Mouse (Mus musculus): ENCODE measurements at regions not wholly inside any gene's neighbourhood (a gene's known extent, or its start where the extent isn't known, plus 50 kb on each side); places are given as distances from the start of the nearest gene placed in this dataset.

DNA sequence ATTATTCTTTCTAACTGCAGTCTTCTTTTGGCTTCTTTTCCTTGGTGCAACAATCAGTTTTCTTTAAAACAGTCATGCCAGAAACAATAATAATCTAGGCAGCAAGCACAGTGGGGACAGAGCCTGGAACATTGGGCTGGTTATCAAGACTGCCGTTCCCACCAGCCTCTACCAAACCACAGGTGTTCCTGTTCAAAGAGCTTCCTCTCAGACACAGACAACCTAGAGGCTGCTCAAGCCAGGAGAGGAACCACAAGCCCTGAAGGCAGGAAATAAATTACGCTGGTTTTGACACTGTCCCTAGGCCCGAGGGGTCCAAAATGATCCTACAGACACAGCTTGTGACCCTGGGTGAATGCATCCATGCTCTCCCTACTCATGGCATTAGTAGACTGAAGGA, 156.1 kb upstream of the Ahr start:
- TF ChIP-seq CTCF (IDR thresholded peaks at IDR 0.05; ENCODE audit: borderline replicate concordance, insufficient read depth, low read length) (no peak), POLR2A (IDR thresholded peaks at IDR 0.05; ENCODE audit: low read depth, low read length) (no peak)
- no peak overlapping the region for H3K27ac ChIP-seq (ENCODE audit: insufficient read depth, low read length)
- H3K4me3 ChIP-seq (ENCODE audit: insufficient read depth, low read length) = no peak overlapping the region
- no peaks in the 10 kb centered on the region; the same call in 1 of the 2 replicates for H3K4me1 ChIP-seq (ENCODE audit: control insufficient read depth, insufficient read depth, low read length)

DNA sequence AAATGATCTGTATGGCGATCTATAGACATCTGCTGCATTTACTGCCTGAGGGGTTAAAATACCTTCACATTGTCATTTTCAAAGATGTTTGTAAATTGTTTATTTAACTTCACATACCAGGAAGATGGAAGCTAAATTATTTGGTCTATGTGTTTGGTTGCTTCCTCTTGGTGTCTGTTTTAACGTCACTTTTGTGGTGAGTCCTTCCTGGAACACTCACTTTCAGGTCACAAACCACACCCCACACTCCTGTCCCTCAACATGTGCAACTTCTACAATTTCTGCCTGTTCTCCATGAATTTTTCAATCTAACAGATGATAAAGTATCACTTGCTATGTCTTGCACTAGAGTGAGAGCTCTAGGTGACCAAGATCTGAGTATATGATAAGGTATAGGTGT, 151.4 kb upstream of the Ahr start:
- Histone ChIP-seq H3K4me3 (ENCODE audit: insufficient read depth, low read length) (no peak overlapping the region), H3K4me1 (ENCODE audit: control insufficient read depth, insufficient read depth, low read length) (no peaks in the 10 kb centered on the region), H3K27ac (ENCODE audit: insufficient read depth, low read length) (no peak overlapping the region)
- TF ChIP-seq CTCF (IDR thresholded peaks at IDR 0.05; ENCODE audit: borderline replicate concordance, insufficient read depth, low read length) = no peak

DNA sequence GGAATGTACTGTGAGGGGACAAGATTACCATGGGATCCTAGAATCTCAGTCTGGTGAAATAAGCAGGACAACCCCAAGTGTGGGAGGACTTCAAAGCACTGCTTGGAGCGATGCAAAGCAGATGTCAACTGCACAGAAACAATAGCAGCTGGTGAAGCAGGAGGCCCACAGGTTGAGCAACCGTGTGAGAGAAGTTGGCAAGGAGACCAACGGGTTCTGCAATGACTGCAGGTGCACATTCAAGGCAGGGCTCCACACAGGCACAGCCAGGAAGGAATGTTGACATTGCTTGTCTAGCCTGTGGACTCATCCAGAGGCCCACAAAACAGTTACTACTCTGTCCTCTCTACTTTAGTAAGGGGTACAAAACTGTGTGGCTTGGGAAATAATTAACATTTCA, 150.4 kb upstream of the Ahr start:
- H3K27ac ChIP-seq (ENCODE audit: insufficient read depth, low read length) = no peak overlapping the region
- H3K4me3 ChIP-seq (ENCODE audit: insufficient read depth, low read length) = no peak overlapping the region
- no peak for TF ChIP-seq CTCF (IDR thresholded peaks at IDR 0.05; ENCODE audit: borderline replicate concordance, insufficient read depth, low read length)
- no peak for TF ChIP-seq POLR2A (IDR thresholded peaks at IDR 0.05; ENCODE audit: low read depth, low read length)
- H3K4me1 ChIP-seq (ENCODE audit: control insufficient read depth, insufficient read depth, low read length) = peaks cover under 1% of the 10 kb centered on the region

DNA sequence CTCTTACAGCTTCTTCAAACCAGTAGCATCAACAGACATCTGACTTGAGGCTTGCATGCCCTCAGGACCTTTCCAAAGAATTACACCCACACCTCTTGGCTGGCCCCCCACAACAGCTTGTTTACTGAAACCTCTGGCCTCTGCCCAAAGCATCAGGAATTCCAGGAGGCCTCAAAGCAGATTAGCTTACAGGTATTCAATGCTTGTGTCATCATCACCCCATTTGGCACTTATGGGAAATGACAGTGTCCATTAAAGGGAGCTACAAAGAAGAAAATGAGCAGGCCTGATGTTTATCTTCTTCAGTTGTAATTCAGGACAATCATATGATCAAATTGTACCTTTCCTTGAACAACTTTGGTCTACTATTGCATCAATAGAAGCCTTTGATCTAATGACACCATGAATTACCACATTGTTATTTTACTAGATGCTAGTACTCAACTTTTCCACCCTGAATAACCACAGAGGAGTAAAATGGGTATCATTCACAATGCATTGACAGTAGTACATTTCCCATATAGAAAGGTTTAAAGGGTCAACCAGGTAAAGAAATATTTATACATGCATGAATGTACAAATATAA, 147.1 kb upstream of the Ahr start:
- peaks cover 5% of the 10 kb centered on the region for H3K4me1 ChIP-seq (ENCODE audit: control insufficient read depth, insufficient read depth, low read length)
- no peak overlapping the region for H3K4me3 ChIP-seq (ENCODE audit: insufficient read depth, low read length)
- no peak for TF ChIP-seq CTCF (IDR thresholded peaks at IDR 0.05; ENCODE audit: borderline replicate concordance, insufficient read depth, low read length)
- TF ChIP-seq POLR2A (IDR thresholded peaks at IDR 0.05; ENCODE audit: low read depth, low read length) = no peak
- no peak overlapping the region for H3K27ac ChIP-seq (ENCODE audit: insufficient read depth, low read length)

DNA sequence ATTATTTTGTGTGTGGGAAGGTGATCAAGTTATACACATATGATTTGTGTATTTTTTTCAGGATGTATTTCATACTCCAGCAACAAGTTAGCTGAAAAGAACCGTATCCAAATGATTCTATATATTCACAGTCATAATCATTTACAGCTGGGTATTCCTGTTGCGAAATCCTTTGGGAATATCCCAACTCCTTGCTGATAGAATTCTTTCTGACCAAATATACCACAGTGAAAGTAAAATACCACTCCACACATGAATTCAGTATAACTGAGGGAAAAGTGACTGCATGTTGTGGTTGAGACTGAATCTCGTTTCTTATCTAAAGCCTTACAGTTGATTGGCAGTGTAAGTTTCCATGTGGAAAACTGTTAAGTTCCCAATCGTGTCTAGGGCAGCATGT, 145.1 kb upstream of the Ahr start:
- Histone ChIP-seq H3K27ac (ENCODE audit: insufficient read depth, low read length) (peak overlapping the region; percentile 69), H3K4me3 (ENCODE audit: insufficient read depth, low read length) (no peak overlapping the region), H3K4me1 (ENCODE audit: control insufficient read depth, insufficient read depth, low read length) (peaks cover 5% of the 10 kb centered on the region)
- no peak for TF ChIP-seq POLR2A (IDR thresholded peaks at IDR 0.05; ENCODE audit: low read depth, low read length)
- TF ChIP-seq CTCF (IDR thresholded peaks at IDR 0.05; ENCODE audit: borderline replicate concordance, insufficient read depth, low read length) = no peak

DNA sequence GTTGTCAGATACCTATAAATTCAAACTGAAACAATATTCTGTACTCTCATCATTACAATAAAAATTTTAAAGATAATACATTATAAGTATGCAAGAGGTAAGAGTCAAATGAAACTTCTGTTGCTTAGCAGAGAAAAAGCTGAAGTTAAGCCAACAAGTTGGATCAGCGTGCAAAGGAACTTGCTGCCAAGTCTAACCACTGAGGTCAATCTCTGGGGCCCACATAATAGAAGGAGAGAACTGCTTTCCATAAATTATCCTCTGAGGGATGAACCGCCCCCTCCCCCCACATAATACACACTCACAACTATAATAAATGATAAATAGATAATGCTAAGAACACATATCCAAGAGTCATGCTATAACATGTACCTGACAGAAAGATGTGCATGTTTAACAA, 144.2 kb upstream of the Ahr start:
- TF ChIP-seq CTCF (IDR thresholded peaks at IDR 0.05; ENCODE audit: borderline replicate concordance, insufficient read depth, low read length) (no peak), POLR2A (IDR thresholded peaks at IDR 0.05; ENCODE audit: low read depth, low read length) (no peak)
- H3K27ac ChIP-seq (ENCODE audit: insufficient read depth, low read length) = no peak overlapping the region; the same call in 1 of the 2 replicates

DNA sequence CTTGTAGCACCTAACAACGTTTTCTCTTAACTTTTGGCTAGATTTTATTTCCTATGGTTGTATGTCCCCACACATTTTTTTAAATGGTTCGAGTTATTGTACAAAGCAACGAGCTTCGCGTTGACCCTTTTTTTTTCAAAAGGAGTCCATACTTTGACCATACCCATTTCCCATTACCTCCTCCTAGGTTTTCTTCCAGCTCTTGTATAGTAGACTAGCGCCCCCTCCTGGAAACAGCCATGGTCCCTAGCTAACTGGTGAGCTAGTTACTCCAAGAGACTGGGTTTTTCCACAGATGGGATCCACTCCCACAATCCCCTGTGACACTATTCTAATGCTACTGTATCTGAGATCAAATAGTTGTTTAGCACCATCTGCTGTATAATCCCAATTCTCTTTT, 139.6 kb upstream of the Ahr start:
- no peak overlapping the region for H3K4me3 ChIP-seq (ENCODE audit: insufficient read depth, low read length)
- no peak for TF ChIP-seq CTCF (IDR thresholded peaks at IDR 0.05; ENCODE audit: borderline replicate concordance, insufficient read depth, low read length)
- TF ChIP-seq POLR2A (IDR thresholded peaks at IDR 0.05; ENCODE audit: low read depth, low read length) = no peak
- H3K4me1 ChIP-seq (ENCODE audit: control insufficient read depth, insufficient read depth, low read length) = peaks cover 8% of the 10 kb centered on the region
- H3K27ac ChIP-seq (ENCODE audit: insufficient read depth, low read length) = no peak overlapping the region

More for the DNA sequence above, 144.2 kb upstream of the Ahr start:
- H3K4me1 ChIP-seq (ENCODE audit: control insufficient read depth, insufficient read depth, low read length) = peaks cover 5% of the 10 kb centered on the region
- H3K4me3 ChIP-seq (ENCODE audit: insufficient read depth, low read length) = no peak overlapping the region

DNA sequence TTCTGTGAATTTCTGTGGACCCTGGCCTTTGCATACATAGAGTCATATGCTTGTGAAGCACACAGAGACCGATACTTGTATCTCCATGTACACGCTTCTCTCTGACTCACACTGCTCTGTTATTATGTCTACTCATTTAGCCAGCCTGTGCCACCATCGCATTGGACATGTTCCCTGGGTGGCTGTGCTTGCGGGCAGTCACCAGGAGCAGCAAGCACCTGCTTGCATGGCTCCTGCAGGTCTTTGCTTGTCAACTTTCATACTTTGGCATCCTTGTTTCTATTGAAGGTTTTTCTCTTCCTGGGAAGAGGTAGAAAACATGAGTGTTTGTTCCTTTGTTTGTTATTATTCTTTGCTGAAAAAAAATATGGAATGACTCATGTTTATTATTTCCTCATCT, 136.1 kb upstream of the Ahr start:
- TF ChIP-seq CTCF (IDR thresholded peaks at IDR 0.05; ENCODE audit: borderline replicate concordance, insufficient read depth, low read length) (no peak), POLR2A (IDR thresholded peaks at IDR 0.05; ENCODE audit: low read depth, low read length) (no peak)

DNA sequence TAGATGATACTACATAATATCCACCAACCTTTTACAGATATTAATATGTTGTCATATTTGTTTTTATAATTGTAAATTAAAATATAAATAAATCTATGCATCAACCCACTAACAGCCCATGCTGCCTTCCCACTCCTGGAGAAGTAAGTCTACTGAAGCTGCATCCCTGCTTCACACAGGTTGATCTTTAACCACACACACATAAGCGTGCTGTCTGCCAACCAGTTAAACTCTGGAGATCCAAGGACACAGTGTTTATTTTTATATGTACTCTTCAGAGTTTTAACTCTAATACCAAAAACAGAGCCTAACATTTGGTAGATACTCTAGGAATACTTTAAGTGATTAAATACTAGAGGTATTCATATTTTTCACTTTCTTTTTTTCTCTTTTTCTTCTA, 133.9 kb upstream of the Ahr start:
- peaks cover 6% of the 10 kb centered on the region; the same call in 1 of the 2 replicates for H3K4me1 ChIP-seq (ENCODE audit: control insufficient read depth, insufficient read depth, low read length)
- TF ChIP-seq CTCF (IDR thresholded peaks at IDR 0.05; ENCODE audit: borderline replicate concordance, insufficient read depth, low read length) (no peak), POLR2A (IDR thresholded peaks at IDR 0.05; ENCODE audit: low read depth, low read length) (no peak)
- no peak overlapping the region for H3K27ac ChIP-seq (ENCODE audit: insufficient read depth, low read length)
- H3K4me3 ChIP-seq (ENCODE audit: insufficient read depth, low read length) = no peak overlapping the region

More for the DNA sequence above, 136.1 kb upstream of the Ahr start:
- no peak overlapping the region for H3K27ac ChIP-seq (ENCODE audit: insufficient read depth, low read length)
- peaks cover 6% of the 10 kb centered on the region; the same call in 1 of the 2 replicates for H3K4me1 ChIP-seq (ENCODE audit: control insufficient read depth, insufficient read depth, low read length)
- no peak overlapping the region for H3K4me3 ChIP-seq (ENCODE audit: insufficient read depth, low read length)

DNA sequence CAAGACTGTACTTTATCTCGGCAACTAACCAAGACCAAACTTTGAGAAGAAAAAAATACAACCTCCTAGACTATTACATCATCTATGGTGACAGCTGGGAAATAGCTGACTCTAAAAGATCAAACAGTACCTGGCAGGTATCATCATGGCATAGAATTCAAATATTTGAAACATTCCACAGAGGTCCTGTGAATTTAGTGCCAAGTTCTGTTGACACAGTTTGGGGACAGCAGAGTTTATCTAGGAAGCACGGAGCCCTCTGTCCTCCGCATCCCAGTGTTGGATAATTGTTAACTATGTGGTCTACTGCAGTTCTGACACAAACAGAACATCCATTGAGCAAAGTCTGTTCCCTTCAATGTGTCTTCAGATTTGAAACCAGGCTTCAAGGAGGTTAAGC, 132.9 kb upstream of the Ahr start:
- Histone ChIP-seq H3K4me3 (ENCODE audit: insufficient read depth, low read length) (no peak overlapping the region), H3K4me1 (ENCODE audit: control insufficient read depth, insufficient read depth, low read length) (peaks cover 6% of the 10 kb centered on the region; the same call in 1 of the 2 replicates), H3K27ac (ENCODE audit: insufficient read depth, low read length) (no peak overlapping the region)
- TF ChIP-seq CTCF (IDR thresholded peaks at IDR 0.05; ENCODE audit: borderline replicate concordance, insufficient read depth, low read length) (no peak), POLR2A (IDR thresholded peaks at IDR 0.05; ENCODE audit: low read depth, low read length) (no peak)

Measured in embryonic fibroblast, embryonic 13.5 days (primary cell).